Mouse (Mus musculus): ENCODE results near the gene Atf5. TPM values are rescaled to one million over a fixed set of nuclear protein-coding genes. Genes with fewer than 3 reads are reported as not detected.

The Atf5 gene
- total RNA-seq, 1 experiment: 16.9 TPM

GRCm38 (mm10) chr7:44848561-44849415 is 32.3 kb upstream of the Atf5 start, which contains the start of the genes Akt1s1 and Tbc1d17:
Gene Akt1s1 (plus strand): TSS chr7:44848991.
Gene Tbc1d17 (minus strand): TSS chr7:44849079.
- DNase-seq (ENCODE audit: low read depth, low spot score): peak; percentile 97
- Histone ChIP-seq H3K4me1 (ENCODE audit: control insufficient read depth in 2 of 2, insufficient read depth in 2 of 2, low read length in 2 of 2, poor library complexity in 1 of 2) (peaks cover 0 to 22% of the 10 kb centered on the region in 2 experiments; a peak in 2 of 4 replicates), H3K36me3 (ENCODE audit: control insufficient read depth, insufficient read depth, low read length, poor library complexity, severe bottlenecking) (peaks cover 28% of the 10 kb centered on the region), H3K9me3 (ENCODE audit: control insufficient read depth, insufficient read depth, low read depth, low read length) (no peaks in the 10 kb centered on the region), H3K4me3 (ENCODE audit: insufficient read depth in 1 of 2, low read depth in 1 of 2, low read length in 2 of 2, poor library complexity in 1 of 2, severe bottlenecking in 1 of 2) (peak within 1 kb of the TSS; percentile 85 to 86), H3K9ac (ENCODE audit: insufficient read depth, low read depth, low read length, poor library complexity, severe bottlenecking) (peak within 1 kb of the TSS; percentile 93), H3K27ac (ENCODE audit: insufficient read depth, low read depth, low read length, poor library complexity, severe bottlenecking) (peak within 1 kb of the TSS; percentile 97)
- in situ Hi-C loops (cut with MboI; ENCODE audit: low sequenced_read_pairs in 2 of 2, unreplicated experiment in 2 of 2): no loop called here
- TF ChIP-seq CHD2 (IDR thresholded peaks at IDR 0.05; ENCODE audit: low read depth, low read length) (no peak), MAFK (IDR thresholded peaks at IDR 0.05; ENCODE audit: insufficient read depth, low read depth, low read length) (no peak), ZC3H11A (IDR thresholded peaks at IDR 0.05; ENCODE audit: borderline replicate concordance, low read depth, low read length) (no peak), ZNF384 (IDR thresholded peaks at IDR 0.05; ENCODE audit: low read depth, low read length) (no peak), HCFC1 (IDR thresholded peaks at IDR 0.05; ENCODE audit: borderline replicate concordance, insufficient read depth, low read length) (peak; percentile 77)

DNA sequence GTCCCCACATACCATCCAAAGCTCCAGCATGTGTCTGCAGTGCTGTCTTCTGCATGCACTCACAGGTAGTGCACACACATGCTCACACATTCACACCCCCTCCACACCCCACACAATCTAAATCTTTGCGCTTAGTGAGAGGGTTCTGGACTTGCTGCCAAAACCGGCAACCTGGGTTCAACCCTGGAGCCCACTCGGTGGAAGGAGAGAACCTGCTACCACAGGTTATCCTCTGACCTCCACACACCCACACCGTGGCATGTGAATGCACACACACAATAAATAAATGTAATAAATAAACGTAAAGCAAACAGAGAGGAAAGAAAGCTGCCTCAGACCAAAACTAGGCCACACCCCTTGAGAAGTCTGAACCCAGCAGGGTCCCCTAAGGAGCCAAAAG is 31.3 kb upstream of the Atf5 start:
- H3K36me3 ChIP-seq (ENCODE audit: control insufficient read depth, insufficient read depth, low read length, poor library complexity, severe bottlenecking): peaks cover 36% of the 10 kb centered on the region
- in situ Hi-C loops (cut with MboI; ENCODE audit: low sequenced_read_pairs in 2 of 2, unreplicated experiment in 2 of 2): no loop called here
- H3K4me3 ChIP-seq (ENCODE audit: insufficient read depth in 1 of 2, low read depth in 1 of 2, low read length in 2 of 2, poor library complexity in 1 of 2, severe bottlenecking in 1 of 2): peak overlapping the region; percentile 85 to 86
- no peak for DNase-seq (ENCODE audit: low read depth, low spot score)
- H3K27ac ChIP-seq (ENCODE audit: insufficient read depth, low read depth, low read length, poor library complexity, severe bottlenecking): no peak overlapping the region
- H3K9ac ChIP-seq (ENCODE audit: insufficient read depth, low read depth, low read length, poor library complexity, severe bottlenecking): peak overlapping the region; percentile 30; the same call in 1 of the 2 replicates
- no peak for TF ChIP-seq CHD2 (IDR thresholded peaks at IDR 0.05; ENCODE audit: low read depth, low read length)
- no peak for TF ChIP-seq ZNF384 (IDR thresholded peaks at IDR 0.05; ENCODE audit: low read depth, low read length)
- no peak for TF ChIP-seq ZC3H11A (IDR thresholded peaks at IDR 0.05; ENCODE audit: borderline replicate concordance, low read depth, low read length)
- TF ChIP-seq HCFC1 (IDR thresholded peaks at IDR 0.05; ENCODE audit: borderline replicate concordance, insufficient read depth, low read length): no peak
- TF ChIP-seq MAFK (IDR thresholded peaks at IDR 0.05; ENCODE audit: insufficient read depth, low read depth, low read length): no peak
- H3K4me1 ChIP-seq (ENCODE audit: control insufficient read depth in 2 of 2, insufficient read depth in 2 of 2, low read length in 2 of 2, poor library complexity in 1 of 2): peaks cover 0 to 14% of the 10 kb centered on the region in 2 experiments; a peak in 1 of 4 replicates
- H3K9me3 ChIP-seq (ENCODE audit: control insufficient read depth, insufficient read depth, low read depth, low read length): no peaks in the 10 kb centered on the region

DNA sequence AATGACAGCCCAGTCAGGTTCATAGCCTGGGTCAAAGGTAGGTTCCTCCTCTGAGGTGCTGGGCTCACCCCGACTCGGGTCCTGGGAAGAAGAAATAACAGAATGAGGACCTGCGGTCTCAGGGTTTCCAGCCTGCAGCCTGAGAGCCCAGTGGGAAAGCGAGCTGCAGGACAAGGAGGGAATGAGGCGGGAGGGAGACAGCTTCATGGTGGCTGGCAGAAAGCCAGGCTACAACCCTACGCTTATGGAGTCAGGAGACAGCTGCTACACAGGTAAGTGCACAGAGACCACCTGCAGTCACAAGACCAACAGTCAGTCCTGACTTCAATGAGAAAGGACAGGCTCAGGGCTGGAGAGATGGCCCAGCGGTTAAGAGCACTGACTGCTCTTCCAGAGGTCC is 30.3 kb upstream of the Atf5 start:
- H3K4me1 ChIP-seq (ENCODE audit: control insufficient read depth in 2 of 2, insufficient read depth in 2 of 2, low read length in 2 of 2, poor library complexity in 1 of 2): peaks cover 0 to 10% of the 10 kb centered on the region in 2 experiments; a peak in 1 of 4 replicates
- in situ Hi-C loops (cut with MboI; ENCODE audit: low sequenced_read_pairs in 2 of 2, unreplicated experiment in 2 of 2): no loop called here
- no peak overlapping the region for H3K9ac ChIP-seq (ENCODE audit: insufficient read depth, low read depth, low read length, poor library complexity, severe bottlenecking)
- H3K36me3 ChIP-seq (ENCODE audit: control insufficient read depth, insufficient read depth, low read length, poor library complexity, severe bottlenecking): peaks cover 36% of the 10 kb centered on the region
- H3K27ac ChIP-seq (ENCODE audit: insufficient read depth, low read depth, low read length, poor library complexity, severe bottlenecking): no peak overlapping the region
- TF ChIP-seq MAFK (IDR thresholded peaks at IDR 0.05; ENCODE audit: insufficient read depth, low read depth, low read length): no peak
- no peak for TF ChIP-seq ZC3H11A (IDR thresholded peaks at IDR 0.05; ENCODE audit: borderline replicate concordance, low read depth, low read length)
- no peak for TF ChIP-seq HCFC1 (IDR thresholded peaks at IDR 0.05; ENCODE audit: borderline replicate concordance, insufficient read depth, low read length)
- no peak for TF ChIP-seq ZNF384 (IDR thresholded peaks at IDR 0.05; ENCODE audit: low read depth, low read length)
- no peak for TF ChIP-seq CHD2 (IDR thresholded peaks at IDR 0.05; ENCODE audit: low read depth, low read length)
- DNase-seq (ENCODE audit: low read depth, low spot score): no peak
- H3K9me3 ChIP-seq (ENCODE audit: control insufficient read depth, insufficient read depth, low read depth, low read length): no peaks in the 10 kb centered on the region
- no peak overlapping the region for H3K4me3 ChIP-seq (ENCODE audit: insufficient read depth in 1 of 2, low read depth in 1 of 2, low read length in 2 of 2, poor library complexity in 1 of 2, severe bottlenecking in 1 of 2)

DNA sequence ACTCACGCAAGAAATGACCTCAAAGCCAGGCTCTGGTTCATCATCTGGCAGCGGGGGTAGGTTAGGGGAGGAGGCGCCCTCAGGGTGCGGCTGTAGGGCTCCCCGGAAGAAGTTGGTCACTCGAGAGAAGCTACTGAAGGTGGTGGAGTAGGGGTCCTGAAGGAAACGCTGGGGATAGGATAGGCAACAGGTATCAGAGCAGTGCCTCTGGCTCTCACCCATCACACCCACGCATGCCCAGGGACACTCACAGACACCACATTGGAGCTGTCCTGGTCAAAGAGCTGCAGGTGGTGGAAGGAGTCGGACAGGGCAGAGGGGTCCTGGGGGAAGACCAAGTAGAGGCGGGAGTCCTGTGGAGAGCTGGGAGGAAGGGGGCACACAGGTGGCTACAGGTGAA is 28.5 kb upstream of the Atf5 start:
- no peak for DNase-seq (ENCODE audit: low read depth, low spot score)
- Histone ChIP-seq H3K9me3 (ENCODE audit: control insufficient read depth, insufficient read depth, low read depth, low read length) (no peaks in the 10 kb centered on the region), H3K4me1 (ENCODE audit: control insufficient read depth in 2 of 2, insufficient read depth in 2 of 2, low read length in 2 of 2, poor library complexity in 1 of 2) (peaks cover 0 to 8% of the 10 kb centered on the region in 2 experiments; a peak in 1 of 4 replicates), H3K36me3 (ENCODE audit: control insufficient read depth, insufficient read depth, low read length, poor library complexity, severe bottlenecking) (peaks cover 44% of the 10 kb centered on the region), H3K4me3 (ENCODE audit: insufficient read depth in 1 of 2, low read depth in 1 of 2, low read length in 2 of 2, poor library complexity in 1 of 2, severe bottlenecking in 1 of 2) (no peak overlapping the region), H3K9ac (ENCODE audit: insufficient read depth, low read depth, low read length, poor library complexity, severe bottlenecking) (no peak overlapping the region), H3K27ac (ENCODE audit: insufficient read depth, low read depth, low read length, poor library complexity, severe bottlenecking) (no peak overlapping the region)
- TF ChIP-seq MAFK (IDR thresholded peaks at IDR 0.05; ENCODE audit: insufficient read depth, low read depth, low read length) (no peak), HCFC1 (IDR thresholded peaks at IDR 0.05; ENCODE audit: borderline replicate concordance, insufficient read depth, low read length) (no peak), ZNF384 (IDR thresholded peaks at IDR 0.05; ENCODE audit: low read depth, low read length) (no peak), CHD2 (IDR thresholded peaks at IDR 0.05; ENCODE audit: low read depth, low read length) (no peak), ZC3H11A (IDR thresholded peaks at IDR 0.05; ENCODE audit: borderline replicate concordance, low read depth, low read length) (no peak)
- in situ Hi-C loops (cut with MboI; ENCODE audit: low sequenced_read_pairs in 2 of 2, unreplicated experiment in 2 of 2): no loop called here

Measured in ES-E14 (cell line).